Mouse (Mus musculus): ENCODE results near the gene Ryr2. TPM values are rescaled to one million over a fixed set of nuclear protein-coding genes. Genes with fewer than 3 reads are reported as not detected.
A peak's percentile ranks its signal among the peaks of the same experiment; 100 is the strongest.

Ryr2 gene
- polyA plus RNA-seq, 1 experiment from 2014 or later, result 1.8 TPM

DNA sequence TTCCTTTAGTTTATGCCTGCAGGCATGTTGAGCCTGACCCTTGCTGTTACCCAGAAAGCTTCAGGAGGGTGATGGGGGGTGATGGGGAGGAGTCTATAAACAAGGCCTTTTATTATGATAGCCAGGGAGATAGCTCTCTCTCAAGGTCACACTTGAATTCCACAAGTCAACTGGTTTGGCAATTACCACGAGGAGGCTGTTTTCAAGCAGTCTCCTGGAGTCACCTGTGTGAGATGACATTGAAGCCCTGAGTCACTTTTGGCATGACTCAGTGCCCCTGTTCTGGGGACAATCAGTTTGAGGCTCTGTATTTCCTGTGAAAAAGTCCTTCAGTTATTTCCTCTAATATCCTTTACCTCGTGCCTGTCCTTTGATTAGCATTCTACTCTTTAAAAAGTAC, 573.5 kb downstream of the Ryr2 start:
- Histone ChIP-seq H3K36me3 (ENCODE audit: control insufficient read depth, insufficient read depth, low read length) (no peaks in the 10 kb centered on the region), H3K4me2 (ENCODE audit: low read length) (no peak overlapping the region), H3K27ac (ENCODE audit: low read depth) (no peak overlapping the region), H3K4me3 (ENCODE audit: low read depth, low read length) (no peak overlapping the region), H3K9me3 (ENCODE audit: control insufficient read depth, low read length) (no peaks in the 10 kb centered on the region), H3K9ac (ENCODE audit: low read length) (no peak overlapping the region), H3K27me3 (replicated peaks; ENCODE audit: control insufficient read depth, insufficient read depth, low read length) (no peaks in the 10 kb centered on the region), H3K4me1 (replicated peaks; ENCODE audit: control insufficient read depth, insufficient read depth, low read length) (no peaks in the 10 kb centered on the region)
- ATAC-seq (replicated peaks; ENCODE audit: low FRiP score, low TSS enrichment, low read depth) (no peak), DNase-seq (ENCODE audit: low spot score) (no peak)
- WGBS, result 27% methylated on average over 2 of the region's 2 CpGs

DNA sequence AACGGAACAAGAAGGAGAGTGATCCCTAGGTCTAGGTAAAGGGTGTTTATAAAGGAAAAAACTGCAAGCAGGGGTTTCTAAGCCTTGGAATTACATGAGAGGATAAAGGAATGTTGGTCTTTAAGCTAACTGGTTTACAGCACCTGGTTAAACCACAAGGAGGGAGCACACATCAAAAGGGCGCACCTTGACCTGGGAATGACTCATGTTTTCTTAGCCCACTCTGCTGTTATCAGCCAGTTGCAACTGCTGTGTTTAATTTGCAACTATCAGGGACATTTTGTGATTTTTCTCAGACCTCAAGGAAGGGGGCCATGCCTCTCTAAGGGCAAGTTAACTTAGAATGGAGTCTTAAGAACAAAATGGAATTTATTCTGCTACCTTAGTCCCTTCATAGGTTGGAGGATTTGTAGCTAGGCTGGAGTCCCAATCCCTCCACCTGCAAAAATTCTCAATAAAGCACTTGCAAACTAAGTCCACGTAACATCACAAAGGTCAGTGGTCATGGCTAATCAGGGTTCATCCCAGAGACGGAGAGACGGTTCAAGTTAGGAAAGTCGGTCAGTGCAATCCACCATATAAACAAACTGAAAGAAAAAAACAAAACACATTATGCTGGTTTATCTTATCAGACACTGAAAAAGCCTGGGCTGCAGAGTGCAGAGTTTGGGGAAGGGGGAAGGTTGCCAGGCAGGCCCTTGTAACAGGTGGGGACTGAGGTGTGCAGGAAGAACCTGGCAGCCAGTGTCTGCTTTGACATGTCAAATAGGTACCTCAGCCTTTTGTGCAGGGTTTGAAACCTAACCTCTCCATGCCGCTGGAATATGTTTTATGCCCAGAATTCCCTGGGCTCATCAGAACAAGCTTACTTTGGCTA, 574.5 kb downstream of the Ryr2 start:
- Histone ChIP-seq H3K4me1 (replicated peaks; ENCODE audit: control insufficient read depth, insufficient read depth, low read length) (no peaks in the 10 kb centered on the region), H3K36me3 (ENCODE audit: control insufficient read depth, insufficient read depth, low read length) (no peaks in the 10 kb centered on the region), H3K4me3 (ENCODE audit: low read depth, low read length) (no peak overlapping the region), H3K4me2 (ENCODE audit: low read length) (no peak overlapping the region), H3K9me3 (ENCODE audit: control insufficient read depth, low read length) (no peaks in the 10 kb centered on the region), H3K9ac (ENCODE audit: low read length) (no peak overlapping the region), H3K27ac (ENCODE audit: low read depth) (peak overlapping the region; percentile 38; the same call in 1 of the 2 replicates), H3K27me3 (replicated peaks; ENCODE audit: control insufficient read depth, insufficient read depth, low read length) (no peaks in the 10 kb centered on the region)
- ATAC-seq (replicated peaks; ENCODE audit: low FRiP score, low TSS enrichment, low read depth) (peak; percentile 77), DNase-seq (ENCODE audit: low spot score) (no peak)
- WGBS, result 58% methylated on average over 7 of the region's 7 CpGs

DNA sequence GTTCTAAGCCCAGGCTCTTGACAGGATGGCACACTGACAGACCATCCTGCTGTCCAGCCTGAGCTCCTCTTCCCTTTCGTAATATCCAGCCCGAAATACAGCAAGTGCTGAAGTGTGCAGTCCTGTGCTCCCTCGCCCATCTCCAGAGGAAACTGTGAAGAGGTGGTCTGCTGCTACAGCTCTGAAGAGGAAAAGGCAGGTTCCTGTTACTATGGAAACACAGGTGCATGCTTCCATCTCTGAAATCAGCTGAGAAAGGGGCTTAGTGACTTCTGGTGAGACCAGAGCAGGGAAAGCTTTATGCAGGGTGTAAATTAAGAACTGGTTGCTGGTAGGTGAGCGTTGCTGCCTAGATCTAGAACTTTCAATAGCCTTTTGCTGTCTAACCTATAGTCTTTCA, 583.1 kb downstream of the Ryr2 start:
- Histone ChIP-seq H3K27ac (ENCODE audit: low read depth) (no peak overlapping the region), H3K4me3 (ENCODE audit: low read depth, low read length) (no peak overlapping the region), H3K4me1 (replicated peaks; ENCODE audit: control insufficient read depth, insufficient read depth, low read length) (no peaks in the 10 kb centered on the region), H3K9ac (ENCODE audit: low read length) (no peak overlapping the region), H3K4me2 (ENCODE audit: low read length) (no peak overlapping the region), H3K36me3 (ENCODE audit: control insufficient read depth, insufficient read depth, low read length) (no peaks in the 10 kb centered on the region), H3K27me3 (replicated peaks; ENCODE audit: control insufficient read depth, insufficient read depth, low read length) (no peaks in the 10 kb centered on the region), H3K9me3 (ENCODE audit: control insufficient read depth, low read length) (no peaks in the 10 kb centered on the region)
- ATAC-seq (replicated peaks; ENCODE audit: low FRiP score, low TSS enrichment, low read depth) (no peak), DNase-seq (ENCODE audit: low spot score) (no peak)
- 87% methylated on average over 4 of the region's 4 CpGs for WGBS

DNA sequence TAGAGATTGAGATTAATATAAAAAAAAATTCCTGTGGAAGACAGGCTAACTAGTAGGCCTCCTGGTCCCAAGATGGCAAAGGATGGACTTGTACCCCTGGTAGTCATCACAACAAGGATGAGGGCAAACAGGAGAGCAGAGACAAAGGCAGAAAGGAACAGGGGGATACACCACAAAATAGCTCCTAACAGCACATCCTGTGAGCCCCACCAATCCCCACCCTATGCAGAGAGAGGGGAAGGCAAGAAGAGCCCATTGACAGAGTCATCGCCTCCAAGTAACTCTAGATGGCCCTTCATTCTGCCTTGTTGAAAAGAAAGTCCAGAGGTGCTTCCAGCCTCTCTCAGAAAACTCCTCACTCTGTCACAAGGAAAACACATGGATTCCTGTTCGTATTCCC, 586.0 kb downstream of the Ryr2 start:
- H3K4me1 ChIP-seq (replicated peaks; ENCODE audit: control insufficient read depth, insufficient read depth, low read length), result no peaks in the 10 kb centered on the region
- H3K36me3 ChIP-seq (ENCODE audit: control insufficient read depth, insufficient read depth, low read length), result no peaks in the 10 kb centered on the region
- ATAC-seq (replicated peaks; ENCODE audit: low FRiP score, low TSS enrichment, low read depth) (no peak), DNase-seq (ENCODE audit: low spot score) (no peak)
- H3K27me3 ChIP-seq (replicated peaks; ENCODE audit: control insufficient read depth, insufficient read depth, low read length), result no peaks in the 10 kb centered on the region
- H3K9ac ChIP-seq (ENCODE audit: low read length), result no peak overlapping the region
- no peak overlapping the region for H3K4me3 ChIP-seq (ENCODE audit: low read depth, low read length)
- no peaks in the 10 kb centered on the region for H3K9me3 ChIP-seq (ENCODE audit: control insufficient read depth, low read length)
- H3K27ac ChIP-seq (ENCODE audit: low read depth), result no peak overlapping the region
- H3K4me2 ChIP-seq (ENCODE audit: low read length), result no peak overlapping the region
- 82% methylated on average over 2 of the region's 2 CpGs for WGBS

DNA sequence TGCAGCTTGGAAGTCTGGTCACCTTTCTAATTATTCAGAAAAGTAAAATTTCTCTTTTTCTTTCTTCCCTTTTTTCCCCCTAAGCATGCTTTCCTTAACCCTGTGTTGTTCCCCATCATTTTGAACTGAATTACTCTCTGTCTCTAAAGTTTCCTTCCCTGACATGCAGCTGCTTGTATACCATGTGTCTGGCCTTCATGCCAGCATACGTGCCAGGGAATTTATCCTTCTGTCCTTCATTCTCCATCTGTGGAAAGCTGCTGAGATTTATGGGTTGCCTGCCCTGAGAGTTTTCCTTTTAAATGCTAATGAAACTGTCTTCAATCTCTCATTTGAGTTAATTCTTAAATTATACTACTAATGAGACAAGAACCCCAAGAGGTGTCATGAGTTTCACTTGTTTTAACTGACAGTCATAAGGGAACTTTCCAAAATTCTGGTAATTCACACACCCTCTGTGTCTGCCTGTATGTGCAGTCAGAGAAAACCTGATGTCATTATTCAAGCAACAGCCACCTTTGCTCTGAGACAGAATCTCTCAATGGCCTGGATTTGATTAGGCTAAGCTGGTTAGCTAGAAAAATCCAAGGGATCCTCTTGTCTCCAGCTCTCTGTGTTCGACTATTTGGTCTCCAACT, 595.1 kb downstream of the Ryr2 start:
- ATAC-seq (replicated peaks; ENCODE audit: low FRiP score, low TSS enrichment, low read depth), result no peak
- 65% methylated on average over 2 of the region's 2 CpGs for WGBS

More for the DNA sequence above, 595.1 kb downstream of the Ryr2 start:
- Histone ChIP-seq H3K36me3 (ENCODE audit: control insufficient read depth, insufficient read depth, low read length) (no peaks in the 10 kb centered on the region), H3K9ac (ENCODE audit: low read length) (no peak overlapping the region), H3K27me3 (replicated peaks; ENCODE audit: control insufficient read depth, insufficient read depth, low read length) (no peaks in the 10 kb centered on the region), H3K4me3 (ENCODE audit: low read depth, low read length) (no peak overlapping the region), H3K9me3 (ENCODE audit: control insufficient read depth, low read length) (no peaks in the 10 kb centered on the region), H3K4me1 (replicated peaks; ENCODE audit: control insufficient read depth, insufficient read depth, low read length) (no peaks in the 10 kb centered on the region), H3K27ac (ENCODE audit: low read depth) (no peak overlapping the region), H3K4me2 (ENCODE audit: low read length) (no peak overlapping the region)
- no peak for DNase-seq (ENCODE audit: low spot score)

Other genes with a start within 250 kb of the Ryr2 start
- gene Mtr, start 151.2 kb upstream of the Ryr2 start, polyA plus RNA-seq (2014; fragmentation: Nextera tagmentation; extraction: Ambion mirVana), result 15.2 and 16.7 TPM in 2 replicates
- 0.34 and 0.39 TPM in 2 replicates for gene Actn2, start 233.8 kb upstream of the Ryr2 start, polyA plus RNA-seq (2014; fragmentation: Nextera tagmentation; extraction: Ambion mirVana)

Data from intestine, embryonic 14.5 days (tissue).